Mouse (Mus musculus) fat pad, adult 2 months (tissue): ENCODE measurements around the gene Abhd16b.
"Not testable (repeated sequence)": the region's sequence is repeated elsewhere in the genome, so short reads cannot be mapped to it uniquely, and the experiment has no call there.

Experiments
- DNase-seq: peaks from one replicate; pipeline ENCODE4 v3.0.0-alpha.2; 2011; ENCODE audit warnings: low read depth, low spot score; ENCODE audit errors: extremely low read depth

Gene Abhd16b

DNA sequence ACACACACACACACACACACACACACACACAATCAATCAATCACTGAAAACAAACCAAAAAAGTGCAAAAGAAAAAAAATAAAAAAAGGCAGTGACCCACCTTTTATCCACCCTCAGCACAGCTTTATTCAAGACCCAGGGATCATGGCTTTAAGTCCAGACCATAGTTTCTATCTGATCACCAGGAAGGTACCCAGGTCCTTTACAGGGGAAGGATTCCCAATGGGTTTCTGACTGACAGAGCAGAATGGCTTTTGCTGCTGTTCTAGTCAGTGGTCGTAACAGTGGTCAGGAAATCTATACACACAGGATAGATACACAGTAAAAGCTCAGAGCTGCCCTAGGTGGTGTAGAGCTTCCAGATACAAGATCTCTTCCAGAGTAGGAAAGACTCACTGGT is 7.3 kb upstream of the Abhd16b start:
- DNase-seq = no peak

DNA sequence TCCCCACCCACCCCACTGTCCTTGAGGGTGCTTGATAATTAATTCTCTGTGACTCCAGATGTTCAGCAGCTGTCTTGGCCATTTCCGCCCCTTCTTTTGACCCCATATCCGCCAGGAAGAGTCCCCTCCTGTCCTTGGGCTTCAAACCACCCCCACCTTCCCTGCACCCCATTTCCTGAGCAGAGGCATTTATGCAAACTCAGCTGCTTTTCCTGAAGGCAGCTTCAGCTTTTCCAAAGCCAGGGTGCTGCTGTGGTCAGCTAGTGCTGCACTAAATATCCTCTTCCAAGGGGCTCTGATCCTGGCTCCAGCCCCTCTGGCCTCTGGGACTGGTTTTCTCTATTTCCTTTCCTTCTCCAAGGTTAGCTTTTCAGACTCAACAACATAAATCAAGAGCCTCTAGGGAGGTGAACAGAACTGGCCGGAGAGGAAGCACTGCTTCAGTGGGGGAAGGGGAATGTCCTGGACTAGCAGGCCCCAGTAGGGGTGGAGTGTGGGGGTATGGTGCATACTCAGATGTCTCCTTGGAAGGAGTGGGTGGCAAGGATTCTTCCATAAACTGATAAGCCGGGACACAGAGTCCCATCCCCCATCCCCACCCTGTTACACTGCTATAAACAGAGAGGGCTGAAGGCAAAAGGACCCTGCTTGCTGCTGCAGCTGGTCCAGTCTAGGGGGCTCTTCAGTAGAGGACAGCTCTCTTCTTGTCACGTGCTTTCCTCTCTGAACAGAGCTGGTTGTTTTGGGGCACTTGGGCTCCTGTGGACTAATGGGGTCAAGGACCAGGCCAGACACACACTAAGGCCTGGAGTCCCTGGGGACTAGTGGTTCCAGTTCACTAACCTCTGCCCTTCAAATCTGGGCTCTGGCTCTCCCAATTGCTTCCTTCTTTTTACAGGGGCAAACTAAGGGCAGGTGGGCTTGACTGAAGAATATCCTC is 5.4 kb upstream of the Abhd16b start:
- no peak for DNase-seq

DNA sequence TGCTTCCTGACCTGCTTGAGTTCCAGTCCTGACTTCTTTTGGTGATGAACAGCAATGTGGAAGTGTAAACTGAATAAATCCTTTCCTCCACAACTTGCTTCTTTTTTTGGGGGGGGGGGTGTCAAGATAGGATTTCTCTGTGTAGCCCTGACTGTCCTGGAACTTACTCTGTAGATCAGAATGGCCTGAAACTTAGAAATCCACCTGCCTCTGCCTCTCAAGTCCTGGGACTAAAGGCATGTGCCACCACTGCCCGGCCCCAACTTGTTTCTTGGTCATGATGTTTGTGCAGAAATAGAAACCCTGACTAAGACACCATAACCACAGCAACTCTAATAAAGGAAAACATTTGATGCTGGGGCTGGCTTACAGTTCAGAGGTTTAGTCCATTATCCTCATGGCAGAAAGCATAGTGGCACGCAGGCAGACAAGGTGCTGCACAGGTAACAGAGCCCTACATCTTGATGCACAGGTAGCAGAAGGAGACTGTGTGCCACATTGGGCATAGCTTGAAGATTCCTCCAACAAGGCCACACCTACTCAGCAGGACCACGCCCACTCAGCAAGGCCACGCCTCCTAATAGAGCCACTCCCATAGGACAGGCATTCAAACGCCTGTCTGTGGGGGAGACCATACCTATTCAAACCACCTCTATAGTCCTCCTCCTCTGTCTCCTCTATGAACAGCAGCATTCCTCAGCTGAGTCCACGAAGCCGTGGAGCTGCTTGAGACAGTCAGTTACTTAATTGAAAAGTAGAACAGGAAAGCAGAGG is 1.4 kb upstream of the Abhd16b start:
- no peak for DNase-seq

DNA sequence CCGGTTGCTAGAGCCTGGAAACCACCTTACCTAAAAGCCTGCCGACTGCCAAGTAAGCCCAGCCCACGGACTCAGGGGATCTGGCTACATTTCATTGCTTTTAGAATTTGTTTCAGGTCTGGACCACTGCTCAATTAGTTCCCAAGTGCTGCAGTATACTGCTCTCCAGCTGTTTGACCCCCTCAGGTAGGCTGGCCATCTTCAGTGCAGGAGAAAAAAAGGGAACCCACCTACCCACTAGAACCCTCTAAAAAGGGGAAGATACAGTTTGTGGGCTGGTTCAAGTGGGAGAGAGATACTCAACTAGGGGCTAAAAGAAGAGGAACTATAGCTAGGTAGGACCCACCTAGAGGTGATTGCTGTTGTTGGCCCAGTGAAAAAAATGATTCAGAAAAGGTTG is 800 bp upstream of the Abhd16b start:
- no peak for DNase-seq

DNA sequence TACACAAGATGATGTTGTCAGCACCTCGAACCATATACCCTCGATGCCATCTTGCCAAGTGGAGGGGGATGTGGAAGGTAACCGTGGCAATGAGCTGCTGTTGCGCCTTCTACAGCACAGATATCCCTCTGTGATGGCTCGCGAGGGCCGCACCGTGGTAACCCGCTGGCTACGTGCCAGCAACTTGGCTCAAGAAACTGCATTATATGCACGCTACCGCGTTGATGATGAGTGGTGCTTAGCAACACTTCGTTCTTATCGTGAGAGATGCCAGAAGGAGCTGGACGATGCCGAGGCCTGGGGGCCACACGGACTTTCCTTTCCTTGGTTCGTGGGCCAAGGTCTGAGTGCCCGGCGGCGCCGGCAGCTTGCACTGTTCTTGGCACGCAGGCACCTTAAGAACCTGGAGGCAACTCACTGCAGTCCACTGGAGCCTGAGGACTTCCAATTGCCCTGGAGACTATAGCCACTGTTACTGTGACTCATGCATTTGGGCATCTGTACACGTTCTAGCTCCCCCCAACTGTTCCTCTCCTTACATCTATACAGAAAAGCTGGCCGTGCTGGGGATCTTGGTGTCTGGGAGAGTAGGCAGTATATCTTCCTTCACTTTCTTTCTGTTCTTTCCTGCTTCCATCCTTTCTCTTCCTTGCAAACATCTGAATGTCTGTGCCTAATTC is 1.4 kb downstream of the Abhd16b start:
- DNase-seq = no peak

DNA sequence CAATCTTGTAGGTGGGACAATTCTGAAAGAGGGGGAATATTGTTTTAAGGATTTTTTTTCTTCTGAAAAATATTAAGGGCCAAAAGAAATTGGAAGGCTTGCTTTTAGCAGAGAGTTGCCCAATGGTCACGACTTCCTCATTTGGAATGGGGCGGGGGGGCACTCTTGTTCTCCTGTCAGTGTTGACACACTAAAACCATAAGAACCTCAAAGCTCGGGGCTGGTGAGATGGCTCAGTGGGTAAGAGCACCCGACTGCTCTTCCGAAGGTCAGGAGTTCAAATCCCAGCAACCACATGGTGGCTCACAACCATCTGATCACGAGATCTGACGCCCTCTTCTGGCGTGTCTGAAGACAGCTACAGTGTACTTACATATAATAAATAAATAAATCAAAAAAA is 2.8 kb downstream of the Abhd16b start:
- not testable (repeated sequence) for DNase-seq

DNA sequence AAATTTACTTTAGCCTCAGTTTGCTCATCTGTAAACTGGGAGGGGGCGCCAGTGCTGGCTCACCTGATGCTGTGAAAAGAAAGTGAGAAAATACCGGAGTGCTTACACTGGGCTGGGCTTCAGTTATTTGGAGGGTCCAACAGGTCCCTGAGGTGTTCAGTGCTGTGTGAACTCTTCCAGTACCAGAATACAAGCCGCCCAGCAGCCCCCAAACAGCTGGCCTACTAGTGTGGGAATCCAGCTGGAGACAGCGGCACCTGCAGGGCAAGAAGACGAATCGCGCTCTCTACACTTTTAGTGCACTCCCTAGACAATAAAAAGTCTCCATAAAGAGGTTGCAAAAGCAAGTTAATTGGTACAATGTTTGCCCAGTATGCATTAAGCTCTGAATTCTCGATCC is 3.3 kb downstream of the Abhd16b start:
- no peak for DNase-seq

DNA sequence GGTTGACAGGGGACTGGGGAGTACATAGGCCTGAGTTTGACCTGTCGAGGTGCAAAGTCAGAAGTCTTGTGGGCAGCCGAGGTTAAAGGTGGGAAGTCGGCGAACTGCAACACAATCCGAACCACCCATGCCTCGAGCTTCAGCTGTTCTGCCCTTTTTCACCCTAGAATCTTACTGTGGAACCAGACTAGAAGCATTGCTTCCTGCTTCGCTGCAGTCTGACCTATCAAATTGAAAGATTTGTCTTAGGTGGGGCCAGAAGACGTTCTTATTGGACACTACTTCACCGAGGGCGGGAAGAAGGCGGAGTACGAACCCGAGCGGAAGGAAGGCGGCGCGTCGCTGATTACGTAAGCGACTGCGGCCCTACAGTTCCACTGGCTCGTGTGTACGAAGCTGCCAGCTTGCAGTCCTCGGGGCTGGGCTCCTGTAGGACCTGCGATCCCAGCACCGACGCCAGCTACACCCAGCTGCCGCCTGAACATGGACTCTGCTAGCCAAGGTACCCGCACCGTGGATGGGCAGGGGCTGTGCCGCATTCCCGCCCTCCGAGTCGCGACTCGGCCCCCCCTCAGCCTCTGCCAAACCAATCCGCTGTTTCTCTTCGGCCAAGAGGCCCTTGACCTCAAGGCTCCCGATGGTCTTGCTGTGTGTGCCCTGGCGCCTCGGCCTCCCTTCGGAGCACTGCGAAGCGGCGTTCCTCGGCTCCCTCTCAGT is 4.0 kb downstream of the Abhd16b start, which contains the start of gene Tpd52l2:
Gene Tpd52l2, plus strand, starts transcription at position 312 of the 717 bp plus-strand sequence.
- DNase-seq = peak; percentile 86

DNA sequence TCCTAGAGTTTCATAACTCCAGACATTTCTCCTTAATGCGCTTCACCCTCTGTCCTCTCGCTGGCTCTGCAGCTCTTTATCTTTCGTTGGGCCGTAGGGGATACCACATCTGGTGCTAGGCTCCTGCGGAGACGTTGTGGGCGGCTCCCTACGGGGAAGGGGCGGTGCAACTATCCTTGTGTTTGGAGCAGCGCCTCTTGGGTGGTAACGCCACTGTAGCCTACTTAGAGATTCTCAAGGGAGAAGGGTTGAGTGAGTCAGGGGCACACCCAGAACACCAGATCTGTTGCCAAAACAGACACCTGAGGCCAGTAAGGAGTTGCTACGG is 4.5 kb downstream of the Abhd16b start:
- no peak for DNase-seq

DNA sequence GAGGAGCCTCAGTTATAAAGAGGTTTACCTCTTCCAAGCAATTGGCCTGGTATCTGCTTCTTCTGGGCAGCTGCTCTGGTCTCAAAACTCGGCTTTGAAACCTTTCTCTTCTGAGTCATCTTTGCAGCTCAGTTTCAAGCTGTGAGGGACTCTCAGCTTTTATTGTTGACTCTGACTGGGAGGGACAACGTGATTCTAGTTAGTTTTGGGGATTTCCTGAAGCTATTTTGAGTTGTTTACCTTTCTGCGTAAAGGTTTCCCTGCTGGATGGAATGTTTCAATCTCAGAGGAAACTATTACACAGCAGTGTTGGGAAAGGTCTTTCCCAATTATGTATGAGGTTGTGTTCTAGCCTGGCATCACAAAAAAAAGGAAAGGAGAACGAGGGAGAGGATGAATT is 5.6 kb downstream of the Abhd16b start:
- no peak for DNase-seq

DNA sequence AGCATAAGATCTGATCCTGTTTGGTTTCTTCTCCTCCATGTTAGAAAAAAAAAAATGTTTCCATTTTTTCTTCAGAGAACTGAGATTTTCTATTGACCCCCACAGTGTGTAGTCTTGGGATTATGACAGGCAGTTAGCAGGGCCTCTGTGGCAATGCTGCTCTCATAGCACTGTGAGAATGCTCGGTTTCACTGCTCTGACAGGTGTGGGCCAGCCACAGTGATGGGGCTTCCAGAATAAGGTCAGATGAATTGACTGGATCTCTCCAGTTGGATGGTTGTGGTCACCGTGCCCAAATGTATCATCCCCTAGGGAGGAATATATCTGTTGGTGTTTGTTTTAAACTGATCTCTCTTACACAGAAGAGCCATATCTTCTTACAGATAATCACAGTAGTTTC is 16.2 kb downstream of the Abhd16b start:
- no peak for DNase-seq

DNA sequence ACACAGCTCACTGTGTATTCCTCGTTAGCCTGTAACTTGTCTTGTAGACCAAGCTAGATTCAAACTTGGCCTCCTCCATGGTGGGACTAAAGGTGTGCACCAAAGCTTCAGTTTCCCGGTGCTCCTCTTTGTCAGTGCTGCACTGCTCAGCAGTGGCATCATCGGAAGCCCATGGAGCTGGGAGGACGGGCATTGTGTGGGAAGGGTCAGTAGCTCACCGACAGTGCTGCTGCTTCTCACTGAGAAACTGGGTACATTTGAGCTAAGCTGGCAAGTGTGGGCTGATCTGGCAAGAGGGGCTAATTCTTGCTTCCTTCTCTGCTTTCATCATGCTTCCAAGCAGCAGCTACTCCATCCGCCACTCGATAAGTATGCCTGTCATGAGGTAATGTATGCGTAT is 18.2 kb downstream of the Abhd16b start:
- DNase-seq = no peak

DNA sequence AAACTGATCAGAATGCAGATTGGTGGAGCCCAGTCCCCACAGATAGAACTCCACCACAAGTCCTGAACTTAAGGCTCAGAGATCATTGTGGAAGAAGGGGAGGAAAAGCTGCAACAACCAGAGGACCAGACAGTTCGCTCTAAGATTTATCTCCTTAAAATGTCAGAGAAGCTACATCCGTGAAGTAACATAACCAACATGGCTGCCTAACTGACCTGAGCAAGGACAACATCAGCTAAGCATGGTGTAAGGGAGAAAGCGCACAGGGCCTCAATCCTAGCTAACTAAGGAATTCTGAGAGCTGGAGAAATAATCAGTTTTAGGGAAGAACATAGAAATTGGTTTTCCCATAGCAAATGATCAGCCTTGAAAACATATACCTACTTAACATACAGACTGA is 26.2 kb downstream of the Abhd16b start:
- DNase-seq = no peak

DNA sequence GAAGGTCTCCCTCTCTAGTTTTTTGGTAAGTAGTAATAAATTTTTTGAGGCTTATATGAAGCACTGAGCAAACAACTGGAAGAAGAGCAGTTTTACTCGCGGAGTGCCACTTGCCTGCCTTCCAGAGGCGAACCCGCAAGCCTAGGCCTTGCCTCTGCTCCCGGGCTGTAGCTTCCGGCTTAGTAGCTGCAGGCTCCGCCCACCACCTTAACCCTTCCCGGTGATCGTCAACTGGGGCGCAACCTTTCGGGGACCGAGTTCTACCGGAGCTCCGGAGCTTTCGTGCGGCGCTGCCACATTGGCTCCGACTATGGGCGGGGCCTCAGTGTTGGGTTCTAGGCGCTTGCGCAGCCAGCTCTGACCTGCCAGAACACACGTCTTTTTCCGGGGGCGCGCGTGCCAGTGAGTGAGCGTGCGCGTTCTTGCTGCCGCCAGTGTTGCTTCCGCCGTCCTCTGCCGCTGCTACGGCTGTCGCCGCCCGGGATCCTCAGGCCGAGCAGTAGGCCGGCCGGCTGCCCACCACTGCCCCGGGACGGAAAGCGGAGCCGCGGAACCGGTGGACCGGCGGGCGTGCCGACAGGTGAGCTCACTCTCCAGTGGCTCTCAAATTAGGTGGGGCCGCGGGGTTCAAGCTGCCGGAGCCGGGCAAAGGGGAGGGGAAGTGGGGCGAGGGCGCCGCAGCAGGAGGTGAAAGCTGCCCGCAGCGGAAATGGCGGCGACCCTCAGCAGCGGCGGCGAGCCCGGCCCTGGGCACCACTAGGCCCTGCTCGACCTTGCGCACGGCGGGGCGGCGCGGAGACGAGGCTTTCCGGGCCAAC is 27.3 kb downstream of the Abhd16b start, which contains the start of gene Dnajc5:
Gene Dnajc5, plus strand, starts transcription at position 368 of the 818 bp plus-strand sequence.
- DNase-seq = peak; percentile 62

DNA sequence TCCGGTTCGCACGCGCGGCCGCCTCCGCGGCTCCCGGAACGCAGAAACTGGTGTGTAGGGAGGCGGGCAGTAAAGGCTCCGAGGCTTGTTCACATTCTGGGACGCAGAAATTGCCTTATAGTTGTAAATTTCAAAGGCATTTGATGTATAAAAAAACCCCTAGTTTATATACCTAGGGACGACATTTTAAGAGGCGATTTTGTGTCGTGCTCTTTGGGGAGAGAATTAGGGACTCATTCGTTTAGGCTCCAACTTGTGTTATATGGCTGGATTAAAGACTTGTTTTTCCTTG is 27.9 kb downstream of the Abhd16b start:
- no peak for DNase-seq

DNA sequence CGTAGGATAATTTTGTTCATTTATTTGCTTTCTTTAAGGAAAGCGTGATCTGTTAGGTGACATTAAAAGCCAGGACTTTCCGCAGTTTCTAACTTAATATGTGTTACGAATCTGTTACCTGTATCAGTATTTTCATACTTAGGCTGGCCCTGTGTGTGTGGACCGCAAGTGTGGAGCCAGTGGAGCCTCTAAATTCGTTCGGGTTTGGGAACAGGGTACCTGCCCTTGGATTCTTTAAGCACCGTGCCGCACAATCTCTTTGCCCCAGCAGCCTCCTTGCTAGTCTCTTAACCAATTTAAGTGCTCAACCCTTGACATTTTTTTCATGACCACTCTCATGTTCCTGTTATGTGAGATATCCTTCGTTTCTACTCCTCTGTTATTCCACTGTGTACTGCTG is 28.5 kb downstream of the Abhd16b start:
- no peak for DNase-seq

DNA sequence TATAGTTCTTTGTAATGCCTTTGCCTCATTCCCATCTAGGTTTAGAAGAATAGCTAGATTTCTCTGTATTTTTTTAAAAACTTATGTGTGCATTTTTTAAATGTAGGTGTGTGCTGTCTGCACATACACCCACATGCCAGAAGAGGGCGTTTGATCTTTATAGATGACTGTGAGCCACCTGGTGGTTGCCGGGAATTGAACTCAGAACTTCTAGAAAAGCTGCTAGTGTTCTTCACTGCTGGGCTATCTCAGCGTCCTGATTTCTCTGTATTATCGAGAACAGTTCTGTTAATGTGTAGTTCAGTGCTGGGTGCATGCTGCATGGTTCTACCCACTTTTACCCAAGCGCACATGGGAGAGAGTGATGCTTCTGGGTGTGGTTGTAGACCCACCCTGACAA is 29.8 kb downstream of the Abhd16b start:
- no peak for DNase-seq

DNA sequence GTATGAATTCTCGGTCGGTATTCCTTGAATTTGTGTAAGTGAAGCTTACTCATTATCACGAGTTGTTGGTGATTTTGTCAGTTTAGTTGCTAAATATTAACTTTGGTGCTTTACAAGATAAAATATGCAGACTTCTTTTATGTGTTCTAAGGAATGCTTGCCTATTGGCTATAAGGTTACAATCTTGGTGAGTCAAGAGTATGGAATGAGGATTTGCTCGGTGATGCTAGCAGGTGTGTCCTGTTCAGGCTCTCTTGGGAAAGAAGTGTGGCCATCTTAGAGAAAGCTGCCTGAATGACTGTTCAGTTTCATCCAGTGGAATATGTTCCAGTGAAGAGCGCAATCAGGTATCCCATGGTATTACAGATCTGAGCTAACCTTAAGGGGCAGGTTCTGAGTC is 32.5 kb downstream of the Abhd16b start:
- no peak for DNase-seq

DNA sequence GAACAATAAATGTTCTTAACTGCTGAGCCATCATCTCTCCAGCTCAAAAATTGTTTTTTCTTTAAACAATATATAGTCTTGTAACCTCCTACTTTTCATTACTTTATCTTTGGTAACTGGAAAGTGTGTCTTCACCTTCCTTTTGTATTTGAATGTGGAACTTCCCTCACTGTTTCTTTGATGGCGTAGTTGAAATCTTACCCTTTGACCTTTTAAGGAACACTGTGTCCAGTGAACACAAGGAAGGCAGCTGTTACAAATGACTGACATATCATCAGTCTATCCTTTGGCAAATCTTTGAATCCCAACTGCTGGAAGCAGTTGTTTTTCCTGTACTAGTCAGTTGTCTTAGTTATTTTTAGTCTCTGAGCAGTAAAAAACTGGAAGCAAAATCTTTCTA is 36.1 kb downstream of the Abhd16b start:
- DNase-seq = no peak

DNA sequence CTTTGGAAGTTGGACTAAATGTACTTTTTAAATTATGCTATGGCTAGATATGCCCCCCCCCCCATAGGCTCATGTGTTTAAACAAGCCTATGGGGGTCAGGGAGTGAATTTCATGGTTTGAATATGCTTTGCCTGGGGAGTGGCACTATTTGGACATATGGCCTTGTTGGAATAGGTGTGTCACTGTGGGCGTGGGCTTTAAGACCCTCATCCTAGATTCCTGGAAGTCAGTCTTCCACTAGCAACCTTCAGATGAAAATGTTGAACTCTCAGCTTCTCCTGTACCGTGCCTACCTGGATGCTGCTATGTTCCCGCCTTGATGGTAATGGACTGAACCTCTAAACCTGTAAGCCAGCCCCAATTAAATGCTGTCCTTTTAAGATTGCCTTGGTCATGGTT is 39.6 kb downstream of the Abhd16b start:
- DNase-seq = no peak
